Comparison of ENCODE assay signal across 9 mouse cellular contexts in the genomic region with DNA sequence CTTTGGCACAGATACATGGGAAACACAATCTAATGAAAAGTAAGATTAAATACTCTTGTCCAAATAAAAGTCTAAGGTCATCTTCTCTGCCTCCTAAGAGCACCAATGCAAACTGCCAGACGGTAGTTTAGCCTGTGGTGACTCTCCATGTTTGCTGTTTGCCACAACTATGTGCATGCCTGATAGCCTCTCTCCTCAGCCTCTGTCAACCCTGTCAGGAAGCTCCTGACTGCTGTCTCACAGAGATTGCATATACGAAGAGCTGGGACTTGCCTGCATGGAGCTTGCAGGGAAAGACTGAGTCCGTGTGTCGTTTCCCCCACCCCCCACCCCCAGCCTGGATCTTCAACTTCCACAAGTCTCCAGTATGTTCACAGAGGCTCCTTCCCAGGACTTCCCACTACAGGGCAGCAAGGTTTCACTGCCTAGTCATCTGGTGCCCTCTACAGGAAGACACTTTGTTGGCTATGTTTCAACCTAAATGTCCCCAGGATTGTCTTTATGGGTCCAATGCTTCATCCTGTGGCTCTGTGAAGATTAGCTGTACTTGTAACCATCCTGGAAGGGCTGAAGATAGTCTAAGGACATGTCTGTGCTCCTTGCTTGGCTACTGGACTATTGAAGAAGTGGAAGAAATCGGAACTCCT. TPM values are rescaled to one million over a fixed set of nuclear protein-coding genes. Genes with fewer than 3 reads are reported as not detected.
DNase-seq lines count a peak whose midpoint lies in the region; ATAC-seq and TF ChIP-seq lines count a peak whose summit lies in the region.
"Had no signal": no experiment of that assay in that cellular context is flagged by ENCODE, and none has a peak within 500 bp of the region (broad histone marks: within the 10 kb centered on the region; RNA-seq: fewer than 3 reads in every experiment).

No protein-coding gene starts in this region.

- DNase-seq in hindbrain, embryonic 10.5 days (ENCODE audit: low spot score): peak; percentile 47
- no peak for DNase-seq in ES-E14 (ENCODE audit: low read depth, low spot score)
- peak; percentile 50 for DNase-seq in cerebellum, adult 9-10 months
- DNase-seq in kidney, postnatal 36 days: peak; percentile 59 to 62
- peak; percentile 82 for DNase-seq in midbrain, postnatal 0 days (ENCODE audit: low spot score)
- no peak for DNase-seq in gastrocnemius, adult 8-10 months (ENCODE audit: low spot score in 2 of 2)
- no peak for DNase-seq in urinary bladder, postnatal 25 days (ENCODE audit: low spot score)

- no peak overlapping the region for H3K4me2 ChIP-seq in hindbrain, embryonic 13.5 days
- no peak overlapping the region for H3K4me2 ChIP-seq in midbrain, postnatal 0 days (ENCODE audit: low read depth, low read length, poor library complexity, severe bottlenecking)
- H3K4me2 ChIP-seq: midbrain, embryonic 12.5 days had no signal

- no peak overlapping the region for H3K9ac ChIP-seq in hindbrain, embryonic 13.5 days
- H3K9ac ChIP-seq in ES-E14 (ENCODE audit: insufficient read depth, low read depth, low read length, poor library complexity, severe bottlenecking): no peak overlapping the region
- H3K9ac ChIP-seq in midbrain, postnatal 0 days (replicated peaks; ENCODE audit: low read length, poor library complexity, severe bottlenecking): no peak overlapping the region
- H3K9ac ChIP-seq: midbrain, embryonic 12.5 days had no signal

- H3K4me3 ChIP-seq in hindbrain, embryonic 10.5 days: no peak overlapping the region
- no peak overlapping the region for H3K4me3 ChIP-seq in hindbrain, embryonic 13.5 days
- no peak overlapping the region for H3K4me3 ChIP-seq in ES-E14 (ENCODE audit: insufficient read depth in 1 of 2, low read depth in 1 of 2, low read length in 2 of 2, poor library complexity in 1 of 2, severe bottlenecking in 1 of 2)
- no peak overlapping the region for H3K4me3 ChIP-seq in midbrain, postnatal 0 days (ENCODE audit: low read depth, low read length)
- H3K4me3 ChIP-seq: midbrain, embryonic 12.5 days had no signal

- no peaks in the 10 kb centered on the region for H3K27me3 ChIP-seq in hindbrain, embryonic 10.5 days (ENCODE audit: insufficient read depth, poor library complexity, severe bottlenecking)
- no peaks in the 10 kb centered on the region for H3K27me3 ChIP-seq in hindbrain, embryonic 13.5 days
- H3K27me3 ChIP-seq in midbrain, postnatal 0 days (ENCODE audit: insufficient read depth, low read length): no peaks in the 10 kb centered on the region
- H3K27me3 ChIP-seq: midbrain, embryonic 12.5 days had no signal

- 42% methylated on average over 5 of the region's 5 CpGs for WGBS in hindbrain, embryonic 10.5 days
- WGBS in hindbrain, embryonic 13.5 days: 42% methylated on average over 5 of the region's 5 CpGs
- 43% methylated on average over 5 of the region's 5 CpGs for WGBS in midbrain, postnatal 0 days

- peaks cover 19% of the 10 kb centered on the region for H3K4me1 ChIP-seq in hindbrain, embryonic 10.5 days (replicated peaks)
- 0 out of 2 replicates have a peak, but pooled peaks cover 5% of the 10 kb centered on the region for H3K4me1 ChIP-seq in hindbrain, embryonic 13.5 days (replicated peaks)
- no peaks in the 10 kb centered on the region for H3K4me1 ChIP-seq in ES-E14 (ENCODE audit: control insufficient read depth in 2 of 2, insufficient read depth in 2 of 2, low read length in 2 of 2, poor library complexity in 1 of 2)
- H3K4me1 ChIP-seq in midbrain, postnatal 0 days (ENCODE audit: insufficient read depth, low read length): no peaks in the 10 kb centered on the region

- ATAC-seq in hindbrain, embryonic 13.5 days (ENCODE audit: low FRiP score): no peak
- no peak for ATAC-seq in midbrain, postnatal 0 days (ENCODE audit: low FRiP score)

- H3K27ac ChIP-seq in hindbrain, embryonic 10.5 days: peak overlapping the region; percentile 35; the same call in 1 of the 2 replicates
- no peak overlapping the region for H3K27ac ChIP-seq in hindbrain, embryonic 13.5 days
- H3K27ac ChIP-seq in ES-E14 (ENCODE audit: insufficient read depth, low read depth, low read length, poor library complexity, severe bottlenecking): no peak overlapping the region
- H3K27ac ChIP-seq in midbrain, postnatal 0 days (ENCODE audit: low read depth, low read length): no peak overlapping the region
- H3K27ac ChIP-seq: midbrain, embryonic 12.5 days had no signal

- H3K9me3 ChIP-seq in hindbrain, embryonic 10.5 days: no peaks in the 10 kb centered on the region
- H3K9me3 ChIP-seq in hindbrain, embryonic 13.5 days: no peaks in the 10 kb centered on the region
- no peaks in the 10 kb centered on the region for H3K9me3 ChIP-seq in ES-E14 (ENCODE audit: control insufficient read depth, insufficient read depth, low read depth, low read length)
- H3K9me3 ChIP-seq in midbrain, postnatal 0 days (ENCODE audit: low read length): no peaks in the 10 kb centered on the region
- H3K9me3 ChIP-seq: midbrain, embryonic 12.5 days had no signal

- in situ Hi-C loops in ES-E14 (cut with MboI; ENCODE audit: low sequenced_read_pairs in 2 of 2, unreplicated experiment in 2 of 2): loop anchor here in 1 of 2 experiments (10.0 kb wide), 1 partner anchor 461 kb away; no protein-coding TSS in a partner anchor

- H3K36me3 ChIP-seq in hindbrain, embryonic 10.5 days: peaks cover 3% of the 10 kb centered on the region; the same call in 1 of the 2 replicates
- no peaks in the 10 kb centered on the region for H3K36me3 ChIP-seq in hindbrain, embryonic 13.5 days
- no peaks in the 10 kb centered on the region for H3K36me3 ChIP-seq in ES-E14 (ENCODE audit: control insufficient read depth, insufficient read depth, low read length, poor library complexity, severe bottlenecking)
- H3K36me3 ChIP-seq in midbrain, postnatal 0 days (ENCODE audit: insufficient read depth, low read length): no peaks in the 10 kb centered on the region
- H3K36me3 ChIP-seq: midbrain, embryonic 12.5 days had no signal

- peak; percentile 89 for TF ChIP-seq CTCF in midbrain, postnatal 0 days (IDR thresholded peaks at IDR 0.05)

TF ChIP-seq in ES-E14, 5 proteins besides CTCF, POLR2A, EP300 and RAD21:
- TF ChIP-seq ZNF384 (IDR thresholded peaks at IDR 0.05; ENCODE audit: low read depth, low read length) (no peak), HCFC1 (IDR thresholded peaks at IDR 0.05; ENCODE audit: borderline replicate concordance, insufficient read depth, low read length) (no peak), CHD2 (IDR thresholded peaks at IDR 0.05; ENCODE audit: low read depth, low read length) (no peak), MAFK (IDR thresholded peaks at IDR 0.05; ENCODE audit: insufficient read depth, low read depth, low read length) (no peak), ZC3H11A (IDR thresholded peaks at IDR 0.05; ENCODE audit: borderline replicate concordance, low read depth, low read length) (0 out of 2 replicates have a peak, but pooled peaks have one; percentile 22)
TF ChIP-seq in ES-E14: peak in this region for 1.

RNA-seq across cellular contexts. Expression of gene Bhlhe41, which starts 41.6 kb away (rescaled TPM):
- polyA plus RNA-seq in hindbrain, embryonic 10.5 days (2016; fragmentation: Nextera tagmentation; extraction: Ambion mirVana): 1.2 TPM in 2 replicates
- 4.0 and 4.1 TPM in 2 replicates for polyA plus RNA-seq in hindbrain, embryonic 13.5 days (2015; fragmentation: Nextera tagmentation; extraction: Ambion mirVana)
- total RNA-seq in ES-E14 (2012; rRNA removed): 0.16 and 0.54 TPM in 2 replicates
- total RNA-seq in midbrain, postnatal 0 days (2014; rRNA removed): 6.3 and 6.4 TPM in 2 replicates
- 7.3 and 8.3 TPM in 2 replicates for polyA plus RNA-seq in midbrain, postnatal 0 days (2015; fragmentation: Nextera tagmentation; extraction: Ambion mirVana)
- 10 to 100 TPM; 42.8 to 74.8 (median 45.1) TPM for total RNA-seq in gastrocnemius, adult 8-10 months (2022)

Comparison
In these comparisons a context has a peak if more than half of its experiments do, and no peak if none do; other contexts are left out.
1. DNase-seq: peak in hindbrain, embryonic 10.5 days (single experiment), cerebellum, adult 9-10 months (single experiment), kidney, postnatal 36 days (2 of 2) and midbrain, postnatal 0 days (single experiment); none in ES-E14 (single experiment), gastrocnemius, adult 8-10 months (0 of 2) and urinary bladder, postnatal 25 days (single experiment).